Mouse (Mus musculus): ENCODE data around the gene Sdhaf2. TPM values are rescaled to one million over a fixed set of nuclear protein-coding genes. Genes with fewer than 3 reads are reported as not detected.

The Sdhaf2 gene
- total and polyA plus RNA-seq, 2 experiments from 2014 or later: 56.1 to 66.2 TPM

DNA sequence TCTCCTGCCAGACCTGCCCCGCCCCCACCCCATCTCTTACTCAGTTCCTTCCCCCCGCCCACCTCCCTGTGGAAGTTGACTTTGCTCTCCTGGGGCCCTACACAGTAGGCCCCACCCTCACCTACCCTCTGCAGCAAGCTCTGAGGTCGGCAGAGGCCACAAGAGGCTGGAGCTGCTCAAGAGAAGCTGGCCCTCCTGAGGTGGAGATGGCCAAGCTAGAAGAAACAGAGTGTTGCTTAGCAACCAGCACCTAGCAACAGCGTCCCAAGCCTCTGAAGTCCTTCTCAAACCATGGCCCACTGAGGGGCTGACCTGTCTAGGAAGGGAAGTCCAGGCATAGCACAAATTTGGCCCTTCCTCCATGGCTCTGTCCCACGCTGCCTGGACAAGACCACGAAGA, 43.2 kb downstream of the Sdhaf2 start, which contains the start of gene Ppp1r32:
Ppp1r32 (minus strand) TSS at position 226 of the 400 bp plus-strand sequence.
- Histone ChIP-seq H3K9me3 (replicated peaks; ENCODE audit: control insufficient read depth, low read length) (no peaks in the 10 kb centered on the region), H3K4me2 (ENCODE audit: low read depth, low read length) (no peak within 1 kb of the TSS), H3K4me1 (ENCODE audit: control insufficient read depth, insufficient read depth) (peaks cover 4% of the 10 kb centered on the region; the same call in 1 of the 2 replicates), H3K36me3 (replicated peaks; ENCODE audit: control insufficient read depth, insufficient read depth, low read length) (no peaks in the 10 kb centered on the region), H3K27me3 (ENCODE audit: control insufficient read depth, insufficient read depth, low read length) (peaks cover 39% of the 10 kb centered on the region), H3K27ac (ENCODE audit: low read depth) (no peak within 1 kb of the TSS), H3K9ac (replicated peaks; ENCODE audit: low read depth, low read length) (no peak within 1 kb of the TSS), H3K4me3 (ENCODE audit: low read depth, low read length) (no peak within 1 kb of the TSS)
- ATAC-seq (ENCODE audit: insufficient read depth, low read depth) (0 out of 2 replicates have a peak, but pooled peaks have one; percentile 11), DNase-seq (ENCODE audit: low spot score) (no peak)
- TF ChIP-seq CTCF (IDR thresholded peaks at IDR 0.05; ENCODE audit: low read depth) (no peak), EP300 (IDR thresholded peaks at IDR 0.05; ENCODE audit: low read depth) (no peak)
- 23% methylated on average over 6 of the region's 6 CpGs for WGBS

DNA sequence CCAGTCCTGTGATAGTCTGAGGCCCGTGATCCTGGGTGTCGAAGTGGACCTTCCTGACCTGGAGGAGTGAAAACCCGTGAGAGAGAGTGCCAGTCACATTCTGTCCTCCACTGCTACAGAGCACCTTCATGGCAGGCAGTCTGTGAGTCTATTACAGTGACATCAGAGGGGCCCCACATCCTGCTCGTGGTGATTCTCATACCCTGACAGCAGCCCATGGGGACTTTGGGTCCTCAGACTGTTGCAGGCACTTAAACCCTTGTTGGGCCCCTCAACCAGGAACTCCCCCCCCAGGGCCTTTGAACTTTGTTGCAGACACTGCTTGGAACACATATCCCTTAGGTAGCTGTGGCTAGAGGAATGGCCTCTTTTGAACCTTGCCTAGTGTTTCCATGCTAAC, 46.4 kb downstream of the Sdhaf2 start:
- TF ChIP-seq EP300 (IDR thresholded peaks at IDR 0.05; ENCODE audit: low read depth) (no peak), CTCF (IDR thresholded peaks at IDR 0.05; ENCODE audit: low read depth) (no peak)
- Histone ChIP-seq H3K4me1 (ENCODE audit: control insufficient read depth, insufficient read depth) (peaks cover 4% of the 10 kb centered on the region; the same call in 1 of the 2 replicates), H3K4me2 (ENCODE audit: low read depth, low read length) (no peak overlapping the region), H3K27ac (ENCODE audit: low read depth) (no peak overlapping the region), H3K4me3 (ENCODE audit: low read depth, low read length) (no peak overlapping the region), H3K36me3 (replicated peaks; ENCODE audit: control insufficient read depth, insufficient read depth, low read length) (no peaks in the 10 kb centered on the region), H3K27me3 (ENCODE audit: control insufficient read depth, insufficient read depth, low read length) (peaks cover 39% of the 10 kb centered on the region), H3K9me3 (replicated peaks; ENCODE audit: control insufficient read depth, low read length) (no peaks in the 10 kb centered on the region), H3K9ac (replicated peaks; ENCODE audit: low read depth, low read length) (no peak overlapping the region)
- DNase-seq (ENCODE audit: low spot score) (no peak), ATAC-seq (ENCODE audit: insufficient read depth, low read depth) (no peak)
- WGBS: 38% methylated on average over 4 of the region's 4 CpGs

DNA sequence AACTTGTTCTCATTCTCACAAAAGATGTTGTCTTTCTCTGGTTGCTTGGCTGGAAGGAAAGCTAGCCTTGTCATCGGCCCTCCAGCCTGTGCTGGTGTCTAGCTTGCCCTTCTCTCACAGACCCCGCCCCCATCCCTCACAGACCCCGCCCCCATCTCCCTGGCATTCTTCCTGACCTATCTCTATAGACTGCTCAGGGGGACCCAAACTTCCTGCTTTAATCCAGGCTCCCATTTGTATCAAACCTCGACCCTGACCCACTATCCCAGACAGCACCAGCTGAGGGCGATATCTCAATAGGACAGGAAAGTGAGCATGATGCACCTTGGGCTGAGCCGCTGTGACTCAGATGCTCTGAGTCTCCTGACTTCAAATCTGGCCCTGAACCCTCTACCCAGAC, 52.2 kb downstream of the Sdhaf2 start:
- 19% methylated on average over 6 of the region's 6 CpGs for WGBS
- H3K4me2 ChIP-seq (ENCODE audit: low read depth, low read length): no peak overlapping the region
- no peaks in the 10 kb centered on the region for H3K4me1 ChIP-seq (ENCODE audit: control insufficient read depth, insufficient read depth)
- TF ChIP-seq EP300 (IDR thresholded peaks at IDR 0.05; ENCODE audit: low read depth) (no peak), CTCF (IDR thresholded peaks at IDR 0.05; ENCODE audit: low read depth) (no peak)
- peaks cover 26% of the 10 kb centered on the region for H3K27me3 ChIP-seq (ENCODE audit: control insufficient read depth, insufficient read depth, low read length)
- H3K27ac ChIP-seq (ENCODE audit: low read depth): no peak overlapping the region
- H3K4me3 ChIP-seq (ENCODE audit: low read depth, low read length): no peak overlapping the region
- H3K36me3 ChIP-seq (replicated peaks; ENCODE audit: control insufficient read depth, insufficient read depth, low read length): no peaks in the 10 kb centered on the region
- no peak for ATAC-seq (ENCODE audit: insufficient read depth, low read depth)
- DNase-seq (ENCODE audit: low spot score): no peak
- H3K9me3 ChIP-seq (replicated peaks; ENCODE audit: control insufficient read depth, low read length): no peaks in the 10 kb centered on the region
- no peak overlapping the region for H3K9ac ChIP-seq (replicated peaks; ENCODE audit: low read depth, low read length)

DNA sequence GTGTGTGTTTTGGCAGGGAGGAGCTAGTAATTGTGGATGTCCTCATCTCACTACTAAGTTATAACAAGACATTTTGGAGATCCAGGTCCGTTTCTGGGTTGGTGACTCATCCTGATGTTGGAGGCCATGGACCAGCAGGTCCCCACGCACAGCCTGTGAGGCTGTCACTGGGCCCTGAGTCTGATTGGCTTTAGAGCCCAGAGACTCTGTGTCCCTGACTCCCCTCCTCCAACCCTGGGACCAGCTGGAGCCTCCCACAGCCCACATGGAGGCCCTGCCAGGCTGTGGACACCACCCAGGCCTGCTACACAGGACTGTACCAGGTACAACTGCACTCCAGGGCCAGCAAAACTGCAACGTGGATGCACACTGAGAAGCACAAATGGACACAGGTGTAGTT, 53.0 kb downstream of the Sdhaf2 start:
- DNase-seq (ENCODE audit: low spot score) (no peak), ATAC-seq (ENCODE audit: insufficient read depth, low read depth) (no peak)
- no peak overlapping the region for H3K4me2 ChIP-seq (ENCODE audit: low read depth, low read length)
- H3K27ac ChIP-seq (ENCODE audit: low read depth): no peak overlapping the region
- TF ChIP-seq CTCF (IDR thresholded peaks at IDR 0.05; ENCODE audit: low read depth): no peak
- TF ChIP-seq EP300 (IDR thresholded peaks at IDR 0.05; ENCODE audit: low read depth): no peak
- H3K36me3 ChIP-seq (replicated peaks; ENCODE audit: control insufficient read depth, insufficient read depth, low read length): no peaks in the 10 kb centered on the region
- H3K27me3 ChIP-seq (ENCODE audit: control insufficient read depth, insufficient read depth, low read length): peaks cover 18% of the 10 kb centered on the region
- H3K4me3 ChIP-seq (ENCODE audit: low read depth, low read length): no peak overlapping the region
- H3K9ac ChIP-seq (replicated peaks; ENCODE audit: low read depth, low read length): no peak overlapping the region
- 64% methylated on average over 3 of the region's 3 CpGs for WGBS
- no peaks in the 10 kb centered on the region for H3K9me3 ChIP-seq (replicated peaks; ENCODE audit: control insufficient read depth, low read length)
- no peaks in the 10 kb centered on the region for H3K4me1 ChIP-seq (ENCODE audit: control insufficient read depth, insufficient read depth)

DNA sequence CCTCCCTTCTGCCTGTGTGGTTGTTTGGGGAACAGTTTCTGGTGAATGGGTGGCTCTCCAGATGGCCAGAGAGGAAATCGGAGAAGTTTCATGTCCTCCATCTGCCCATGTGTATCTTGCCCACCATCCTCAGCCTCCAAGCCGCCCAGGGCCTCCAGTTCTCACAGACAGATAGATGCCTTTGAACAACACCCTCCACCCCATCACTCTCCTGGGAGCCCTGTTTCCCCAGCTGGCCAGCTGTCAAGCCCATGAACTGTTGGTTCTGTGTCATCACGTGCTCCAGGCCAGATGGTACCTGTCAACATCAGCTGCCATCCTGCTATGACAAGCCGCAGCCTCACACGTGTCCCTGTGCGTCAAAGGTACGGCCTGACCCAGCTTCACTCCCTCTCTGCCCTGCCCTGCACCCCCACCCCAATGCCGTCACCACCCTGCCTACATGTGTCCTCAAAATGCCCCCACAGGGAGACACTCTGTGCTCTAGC, 56.7 kb downstream of the Sdhaf2 start:
- Histone ChIP-seq H3K9me3 (replicated peaks; ENCODE audit: control insufficient read depth, low read length) (no peaks in the 10 kb centered on the region), H3K27me3 (ENCODE audit: control insufficient read depth, insufficient read depth, low read length) (peaks cover 17% of the 10 kb centered on the region), H3K4me2 (ENCODE audit: low read depth, low read length) (no peak overlapping the region), H3K9ac (replicated peaks; ENCODE audit: low read depth, low read length) (no peak overlapping the region), H3K36me3 (replicated peaks; ENCODE audit: control insufficient read depth, insufficient read depth, low read length) (no peaks in the 10 kb centered on the region), H3K27ac (ENCODE audit: low read depth) (no peak overlapping the region), H3K4me3 (ENCODE audit: low read depth, low read length) (no peak overlapping the region), H3K4me1 (ENCODE audit: control insufficient read depth, insufficient read depth) (no peaks in the 10 kb centered on the region)
- WGBS: 31% methylated on average over 8 of the region's 8 CpGs
- ATAC-seq (ENCODE audit: insufficient read depth, low read depth) (peak; percentile 87), DNase-seq (ENCODE audit: low spot score) (no peak)
- TF ChIP-seq EP300 (IDR thresholded peaks at IDR 0.05; ENCODE audit: low read depth): peak; percentile 70; the same call in 1 of the 2 replicates
- no peak for TF ChIP-seq CTCF (IDR thresholded peaks at IDR 0.05; ENCODE audit: low read depth)

DNA sequence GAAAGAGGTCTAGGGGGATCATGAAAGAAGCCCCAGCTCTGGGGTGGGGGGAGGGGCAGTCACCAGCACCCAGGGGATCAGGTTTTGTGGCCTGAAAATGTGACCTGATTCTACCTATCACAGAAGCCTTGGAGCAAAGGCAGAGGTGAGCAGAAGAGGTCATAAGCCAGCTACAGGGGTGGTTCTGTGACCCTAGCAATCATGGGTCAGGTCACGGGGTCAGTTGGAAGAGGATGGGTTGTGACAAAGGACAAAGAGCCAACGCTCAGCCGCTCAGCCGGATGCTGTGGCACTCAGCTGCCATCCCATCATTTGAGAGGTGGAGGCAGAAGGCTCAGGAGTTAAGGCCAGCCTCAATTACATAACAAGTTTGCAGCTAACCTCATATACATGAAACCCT, 61.5 kb downstream of the Sdhaf2 start:
- 48% methylated on average over 4 of the region's 4 CpGs for WGBS
- H3K27ac ChIP-seq (ENCODE audit: low read depth): no peak overlapping the region
- H3K4me2 ChIP-seq (ENCODE audit: low read depth, low read length): no peak overlapping the region
- H3K9me3 ChIP-seq (replicated peaks; ENCODE audit: control insufficient read depth, low read length): no peaks in the 10 kb centered on the region
- no peaks in the 10 kb centered on the region for H3K4me1 ChIP-seq (ENCODE audit: control insufficient read depth, insufficient read depth)
- no peak overlapping the region for H3K4me3 ChIP-seq (ENCODE audit: low read depth, low read length)
- H3K36me3 ChIP-seq (replicated peaks; ENCODE audit: control insufficient read depth, insufficient read depth, low read length): no peaks in the 10 kb centered on the region
- DNase-seq (ENCODE audit: low spot score) (no peak), ATAC-seq (ENCODE audit: insufficient read depth, low read depth) (no peak)
- TF ChIP-seq EP300 (IDR thresholded peaks at IDR 0.05; ENCODE audit: low read depth) (no peak), CTCF (IDR thresholded peaks at IDR 0.05; ENCODE audit: low read depth) (no peak)
- no peak overlapping the region for H3K9ac ChIP-seq (replicated peaks; ENCODE audit: low read depth, low read length)
- peaks cover 60% of the 10 kb centered on the region for H3K27me3 ChIP-seq (ENCODE audit: control insufficient read depth, insufficient read depth, low read length)

All from heart, postnatal 0 days (tissue).